Mouse (Mus musculus) megakaryocyte, embryonic 14.5 days (primary cell): ENCODE measurements around the gene Gtsf1l.

ENCODE experiments used
- FLI1 ChIP-seq: IDR thresholded peaks from 2 replicates; pipeline ENCODE4 v1.6.1; 2012; ENCODE audit warnings: low read length, inconsistent platforms, mixed read lengths
- GATA1 ChIP-seq: IDR thresholded peaks from 3 replicates; pipeline ENCODE4 v1.6.1; 2012; ENCODE audit warnings: mixed read lengths, low read length, inconsistent platforms, borderline replicate concordance

GRCm38 (mm10) chr2:163104086-163104770, 16.6 kb upstream of the Gtsf1l start:
- TF ChIP-seq GATA1 (no peak), FLI1 (no peak)
